Mouse (Mus musculus) small intestine, adult 2 months (tissue): ENCODE data around the gene Pilra.

Experiments used
- CTCF ChIP-seq: fragments of 200-500 bp; IDR thresholded peaks from 2 replicates; pipeline ENCODE4 v1.5.1; 2012; ENCODE audit warnings: low read depth, mild to moderate bottlenecking, control low read depth, inconsistent platforms, low read length, moderate library complexity, mixed read lengths; ENCODE audit not compliant: insufficient replicate concordance, insufficient read length; ENCODE audit errors: extremely low read depth
- POLR2A ChIP-seq: fragments of 200-500 bp; IDR thresholded peaks from 2 replicates; pipeline ENCODE4 v1.6.1; 2012; ENCODE audit warnings: low read depth, mild to moderate bottlenecking, control low read depth, inconsistent platforms, low read length, moderate library complexity

- TF ChIP-seq CTCF, result no peak
- TF ChIP-seq POLR2A, result no peak
Measured at GRCm38 (mm10) chr5:137796606-137797005, 39.5 kb downstream of the Pilra start.
